Mouse (Mus musculus): ENCODE results near the gene Myl6b.

- TF ChIP-seq POLR2A (IDR thresholded peaks at IDR 0.05; ENCODE audit: low read depth, low read length) (no peak), CTCF (IDR thresholded peaks at IDR 0.05; ENCODE audit: extremely low read depth, insufficient read depth, insufficient read length, insufficient replicate concordance) (no peak)
Measured at GRCm38 (mm10) chr10:128460270-128460630, 38.2 kb downstream of the Myl6b start.
